Mouse (Mus musculus) lung, adult 18-20 months (tissue): ENCODE measurements at regions not wholly inside any gene's neighbourhood (a gene's known extent, or its start where the extent isn't known, plus 50 kb on each side); places are given as distances from the start of the nearest gene placed in this dataset.
"Not testable (repeated sequence)": the region's sequence is repeated elsewhere in the genome, so short reads cannot be mapped to it uniquely, and the experiment has no call there.

Experiments
- DNase-seq, 2 experiments: peaks; one replicate each; pipeline ENCODE4 v3.0.0; 2022; ENCODE audit warnings: mixed read lengths in 2 of 2

- DNase-seq, result not testable (repeated sequence)
Observed at GRCm38 (mm10) chr8:118209301-118209700, 74.2 kb upstream of the Cdh13 start.

GRCm38 (mm10) chr8:118190866-118191265, 92.7 kb upstream of the Cdh13 start:
- DNase-seq, result no peak

GRCm38 (mm10) chr8:118189226-118189625, 94.3 kb upstream of the Cdh13 start:
- no peak for DNase-seq

- DNase-seq, result no peak
Observed at GRCm38 (mm10) chr8:118169001-118169413, 114.5 kb upstream of the Cdh13 start.

GRCm38 (mm10) chr8:118162171-118162570, 121.4 kb upstream of the Cdh13 start:
- DNase-seq, result no peak

GRCm38 (mm10) chr8:118147359-118148205, 136.0 kb upstream of the Cdh13 start:
- no peak for DNase-seq

- DNase-seq, result no peak
Observed at GRCm38 (mm10) chr8:118144546-118144945, 139.0 kb upstream of the Cdh13 start.

- DNase-seq, result no peak
Observed at GRCm38 (mm10) chr8:118142311-118142710, 141.2 kb upstream of the Cdh13 start.

- DNase-seq, result no peak
Observed at GRCm38 (mm10) chr8:118139928-118140327, 143.6 kb upstream of the Cdh13 start.

GRCm38 (mm10) chr8:118137846-118138245, 145.7 kb upstream of the Cdh13 start:
- no peak for DNase-seq

GRCm38 (mm10) chr8:118124993-118125392, 158.5 kb upstream of the Cdh13 start:
- no peak for DNase-seq

GRCm38 (mm10) chr8:118114253-118114652, 169.3 kb upstream of the Cdh13 start:
- DNase-seq, result no peak

- no peak for DNase-seq
Observed at GRCm38 (mm10) chr8:118104464-118105050, 179.0 kb upstream of the Cdh13 start.

GRCm38 (mm10) chr8:118101346-118101745, 182.2 kb upstream of the Cdh13 start:
- DNase-seq, result no peak

- DNase-seq, result no peak
Observed at GRCm38 (mm10) chr8:118062736-118063135, 220.8 kb upstream of the Cdh13 start.

GRCm38 (mm10) chr8:118056781-118057180, 226.8 kb upstream of the Cdh13 start:
- no peak for DNase-seq

- DNase-seq, result no peak
Observed at GRCm38 (mm10) chr8:118055536-118055935, 228.0 kb upstream of the Cdh13 start.

GRCm38 (mm10) chr8:118050386-118050785, 233.1 kb upstream of the Cdh13 start:
- no peak for DNase-seq

GRCm38 (mm10) chr8:118042253-118042860, 240.6 kb upstream of the Mphosph6 start:
- DNase-seq, result no peak

GRCm38 (mm10) chr8:118041253-118041652, 239.5 kb upstream of the Mphosph6 start:
- no peak for DNase-seq

GRCm38 (mm10) chr8:118037801-118038200, 236.1 kb upstream of the Mphosph6 start:
- DNase-seq, result no peak

- DNase-seq, result no peak
Observed at GRCm38 (mm10) chr8:118034051-118034450, 232.3 kb upstream of the Mphosph6 start.

GRCm38 (mm10) chr8:118031406-118031805, 229.7 kb upstream of the Mphosph6 start:
- no peak for DNase-seq
